Mouse (Mus musculus) liver, embryonic 16.5 days (tissue): ENCODE results near the gene Dek. TPM values are rescaled to one million over a fixed set of nuclear protein-coding genes. Genes with fewer than 3 reads are reported as not detected.

Experiments
- ATAC-seq: fragments of 200-750 bp; cut with Nextera tagmentation; 2 replicates; pipeline ENCODE4 v1.8.0; 2017; ENCODE audit warnings: low read depth, mild to moderate bottlenecking, moderate number of reproducible peaks, moderate library complexity
- H3K27ac ChIP-seq: fragments of 300-500 bp; sonication (generic); 2 replicates; pipeline ENCODE4 v1.5.1; 2014; ENCODE audit warnings: mild to moderate bottlenecking, low read length
- H3K27me3 ChIP-seq: fragments of 300-500 bp; sonication (generic); 2 replicates; pipeline ENCODE4 v1.6.1; 2014; ENCODE audit warnings: low read depth, low read length, mixed read lengths; ENCODE audit not compliant: control insufficient read depth, insufficient read depth
- H3K36me3 ChIP-seq: fragments of 300-500 bp; sonication (generic); 2 replicates; pipeline ENCODE4 v1.6.1; 2014; ENCODE audit warnings: mild to moderate bottlenecking; ENCODE audit not compliant: control insufficient read depth, insufficient read depth
- H3K4me1 ChIP-seq: fragments of 300-500 bp; sonication (generic); 2 replicates; pipeline ENCODE4 v1.6.1; 2014; ENCODE audit warnings: low read depth, low read length, mixed read lengths; ENCODE audit not compliant: control insufficient read depth
- H3K4me2 ChIP-seq: fragments of 300-500 bp; sonication (generic); 2 replicates; pipeline ENCODE4 v1.6.1; 2014; ENCODE audit warnings: low read depth, low read length, mixed read lengths
- H3K4me3 ChIP-seq: fragments of 300-500 bp; sonication (generic); 2 replicates; pipeline ENCODE4 v1.5.1; 2014; ENCODE audit warnings: low read depth, mild to moderate bottlenecking, low read length
- H3K9ac ChIP-seq: fragments of 300-500 bp; sonication (generic); 2 replicates; pipeline ENCODE4 v1.6.1; 2014; ENCODE audit warnings: low read depth, low read length
- H3K9me3 ChIP-seq: fragments of 300-500 bp; sonication (generic); replicated peaks from 2 replicates; pipeline ENCODE4 v1.6.1; 2016; ENCODE audit warnings: low read length; ENCODE audit not compliant: control insufficient read depth
- WGBS: fragments of 180-500 bp; shearing (Covaris S2); extraction: QIAGEN DNeasy Blood & Tissue Kit; methylation state at CpG from one replicate; pipeline ENCODE4 v1.1.7; 2014; ENCODE audit not compliant: insufficient replicate concordance; 5-methylcytosine and 5-hydroxymethylcytosine counted together
- polyA plus RNA-seq: library from polyadenylated mRNA; unstranded; fragments of >200 nt; fragmentation: Nextera tagmentation; extraction: Ambion mirVana; gene quantifications from 2 replicates; pipeline ENCODE4 v1.2.1, GENCODE M21; 2015

Dek gene
- polyA plus RNA-seq, 1 experiment from 2014 or later, result 294 TPM

DNA sequence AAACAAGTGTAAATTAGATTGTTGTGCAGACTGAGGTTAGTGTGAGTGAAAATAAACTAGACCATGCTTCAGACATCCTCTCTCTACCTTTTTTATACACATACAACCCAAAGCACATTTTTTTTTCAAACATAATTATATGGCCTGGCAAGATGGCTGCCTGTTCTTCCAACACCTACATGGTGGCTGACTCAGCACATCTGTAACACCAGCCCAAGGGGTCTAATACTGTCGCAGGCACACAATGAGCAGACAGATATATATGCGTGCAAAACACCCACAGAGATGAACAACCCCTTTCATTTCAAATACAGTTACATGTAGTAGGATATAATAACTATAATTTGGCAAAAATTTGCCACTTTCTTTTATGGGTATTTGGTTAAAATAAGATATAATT, 5.4 kb downstream of the Dek start:
- 83% methylated on average over 2 of the region's 2 CpGs for WGBS
- Histone ChIP-seq H3K27me3 (no peaks in the 10 kb centered on the region), H3K4me2 (no peak overlapping the region), H3K4me1 (peaks cover 12% of the 10 kb centered on the region), H3K9me3 (no peaks in the 10 kb centered on the region), H3K4me3 (no peak overlapping the region), H3K9ac (no peak overlapping the region), H3K27ac (no peak overlapping the region), H3K36me3 (peaks cover 61% of the 10 kb centered on the region)
- ATAC-seq, result no peak

DNA sequence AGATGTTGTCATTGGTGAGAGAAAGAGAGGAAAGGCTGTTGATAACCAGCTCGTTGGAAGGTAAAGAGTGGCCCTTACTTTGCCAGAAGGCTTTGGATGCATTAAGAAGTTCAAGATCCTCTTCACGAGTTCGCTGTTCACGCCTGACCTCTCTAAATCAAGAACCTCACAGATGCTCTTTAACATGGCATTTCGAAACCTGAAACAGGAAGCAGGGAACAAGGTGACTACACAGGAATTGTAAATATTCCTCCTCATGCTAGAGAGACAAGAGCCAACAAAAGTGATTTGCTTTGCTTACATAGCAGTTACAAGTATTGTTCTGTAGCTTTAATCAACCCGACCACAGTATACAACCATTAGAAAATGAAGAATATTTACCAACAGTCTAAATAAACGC, 6.7 kb downstream of the Dek start:
- WGBS, result 75% methylated on average over 7 of the region's 7 CpGs
- no peak for ATAC-seq
- Histone ChIP-seq H3K4me3 (no peak overlapping the region), H3K4me2 (no peak overlapping the region), H3K9ac (no peak overlapping the region), H3K9me3 (no peaks in the 10 kb centered on the region), H3K27me3 (no peaks in the 10 kb centered on the region), H3K4me1 (peaks cover 11% of the 10 kb centered on the region), H3K27ac (no peak overlapping the region), H3K36me3 (peaks cover 73% of the 10 kb centered on the region)

DNA sequence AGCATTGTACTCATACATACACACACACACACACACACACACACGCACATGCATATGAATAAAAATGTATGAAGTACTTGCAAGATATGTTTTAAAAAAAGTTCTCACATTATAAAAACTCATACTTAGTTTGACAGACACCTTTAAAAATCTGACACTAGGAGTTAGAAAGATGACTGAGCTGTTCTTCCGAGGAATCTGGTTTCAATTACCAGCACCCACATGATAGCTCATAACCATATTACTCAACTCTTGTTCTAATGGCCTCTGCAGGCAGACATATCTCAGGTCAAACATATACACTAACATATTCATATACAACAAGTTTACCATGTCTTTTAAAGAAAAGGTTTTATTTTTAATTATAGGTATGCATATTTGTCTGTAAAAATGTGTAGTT, 9.4 kb downstream of the Dek start:
- Histone ChIP-seq H3K27ac (no peak overlapping the region), H3K9me3 (no peaks in the 10 kb centered on the region), H3K27me3 (no peaks in the 10 kb centered on the region), H3K36me3 (peaks cover 79% of the 10 kb centered on the region), H3K4me1 (no peaks in the 10 kb centered on the region; the same call in 1 of the 2 replicates), H3K4me3 (no peak overlapping the region), H3K4me2 (no peak overlapping the region), H3K9ac (no peak overlapping the region)
- WGBS, result 86% methylated on average over 2 of the region's 2 CpGs
- ATAC-seq, result no peak

DNA sequence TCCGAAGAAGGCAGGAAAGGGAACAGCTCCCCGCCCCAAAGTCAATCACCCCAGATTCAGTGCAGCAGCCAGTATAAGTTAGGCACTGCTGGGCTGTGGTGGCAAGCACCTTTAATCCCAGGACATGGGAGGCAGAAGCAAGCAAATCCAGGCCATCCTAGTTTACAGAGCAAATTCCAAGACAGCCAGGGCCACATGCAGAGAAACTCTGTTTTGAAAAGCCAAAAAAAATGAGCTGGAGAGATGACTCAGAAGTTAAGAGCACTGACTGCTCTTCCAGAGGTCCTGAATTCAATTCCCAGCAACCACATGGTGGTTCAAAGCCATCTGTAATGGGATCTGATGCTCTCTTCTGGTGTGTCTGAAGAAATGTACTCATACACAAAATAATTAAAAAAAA, 12.2 kb downstream of the Dek start:
- Histone ChIP-seq H3K4me3 (no peak overlapping the region), H3K27ac (no peak overlapping the region), H3K9me3 (no peaks in the 10 kb centered on the region), H3K36me3 (peaks cover 80% of the 10 kb centered on the region), H3K4me1 (no peaks in the 10 kb centered on the region; the same call in 1 of the 2 replicates), H3K4me2 (no peak overlapping the region), H3K9ac (no peak overlapping the region), H3K27me3 (no peaks in the 10 kb centered on the region)
- 91% methylated on average over 2 of the region's 2 CpGs for WGBS
- no peak for ATAC-seq

DNA sequence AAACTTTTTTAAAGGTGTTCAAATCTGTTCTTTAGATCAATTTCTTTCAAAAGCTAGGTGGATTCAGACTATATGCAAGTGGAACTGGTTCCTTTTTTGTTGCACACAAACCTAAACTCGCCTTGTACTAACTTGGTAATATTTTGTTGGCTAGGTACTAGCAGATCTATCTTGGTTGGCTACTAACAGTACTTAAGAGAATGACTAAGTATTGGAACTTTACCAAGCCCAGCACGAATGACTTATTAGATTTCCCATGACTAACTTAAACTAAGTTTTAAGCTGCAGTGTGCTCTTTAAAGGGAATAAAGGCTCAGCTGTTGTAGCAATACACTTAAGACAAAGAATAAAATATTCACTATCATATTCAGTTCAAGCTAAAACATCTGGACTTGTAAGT, 16.7 kb downstream of the Dek start:
- Histone ChIP-seq H3K9me3 (no peaks in the 10 kb centered on the region), H3K4me2 (no peak overlapping the region), H3K4me1 (no peaks in the 10 kb centered on the region), H3K36me3 (peaks cover 73% of the 10 kb centered on the region), H3K27ac (no peak overlapping the region), H3K9ac (no peak overlapping the region), H3K4me3 (no peak overlapping the region), H3K27me3 (no peaks in the 10 kb centered on the region)
- ATAC-seq, result no peak
- WGBS, result 84% methylated on average over 2 of the region's 2 CpGs

DNA sequence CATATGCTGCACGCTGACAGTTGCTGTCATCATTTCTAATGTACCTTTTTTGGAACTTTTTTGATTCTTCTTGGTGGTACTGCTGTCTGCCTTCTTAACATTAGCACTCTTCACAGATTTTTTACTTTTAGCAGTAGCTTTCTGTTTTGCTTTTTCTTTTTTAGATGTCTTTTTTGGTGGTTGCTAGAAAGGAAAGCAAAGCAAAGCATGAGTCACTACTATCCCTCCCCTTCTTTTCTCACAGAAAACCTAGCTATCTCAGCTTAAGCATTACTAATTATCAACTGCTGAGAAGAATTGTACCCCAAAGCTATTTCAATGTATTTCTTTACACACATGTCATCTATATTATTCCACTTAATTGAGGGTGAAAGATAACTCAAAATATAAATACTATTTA, 17.6 kb downstream of the Dek start:
- Histone ChIP-seq H3K27ac (no peak overlapping the region), H3K9me3 (no peaks in the 10 kb centered on the region), H3K4me1 (no peaks in the 10 kb centered on the region), H3K9ac (no peak overlapping the region), H3K4me3 (no peak overlapping the region), H3K27me3 (no peaks in the 10 kb centered on the region), H3K36me3 (peaks cover 68% of the 10 kb centered on the region), H3K4me2 (no peak overlapping the region)
- no peak for ATAC-seq
- WGBS, result 91% methylated on average over 1 of the region's 1 CpGs

DNA sequence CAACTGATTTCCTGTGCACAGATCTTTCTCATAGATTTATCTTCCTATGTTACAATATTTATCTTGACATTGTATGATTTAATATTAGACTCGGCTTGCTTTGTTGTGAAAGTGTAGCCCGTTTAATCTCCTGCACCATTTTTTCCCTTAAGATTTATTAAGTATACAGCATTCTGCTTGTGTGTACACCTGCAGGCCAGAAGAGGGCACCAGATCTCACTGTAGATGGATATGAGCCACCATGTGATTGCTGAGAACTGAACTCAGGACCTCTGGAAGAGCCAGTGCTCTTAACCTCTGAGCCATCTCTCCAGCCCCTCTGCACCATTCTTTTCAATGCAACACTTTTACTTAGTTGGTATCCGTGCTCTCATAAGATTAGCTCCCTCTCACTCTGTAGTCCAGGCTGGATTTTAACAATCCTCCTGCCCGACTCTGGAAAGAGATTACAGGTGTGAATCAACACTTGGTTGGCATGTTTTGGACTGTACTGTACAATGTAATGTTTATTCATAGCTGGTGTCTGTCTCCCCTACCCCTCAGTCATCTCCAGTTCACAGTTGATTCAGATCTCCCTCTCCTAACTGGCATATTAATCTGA, 25.0 kb downstream of the Dek start:
- Histone ChIP-seq H3K4me1 (peaks cover 5% of the 10 kb centered on the region; the same call in 1 of the 2 replicates), H3K4me2 (no peak overlapping the region), H3K36me3 (peaks cover 18% of the 10 kb centered on the region; the same call in 1 of the 2 replicates), H3K9me3 (0 out of 2 replicates have a peak, but pooled peaks cover 2% of the 10 kb centered on the region), H3K4me3 (no peak overlapping the region), H3K9ac (no peak overlapping the region), H3K27me3 (no peaks in the 10 kb centered on the region), H3K27ac (no peak overlapping the region)
- WGBS, result 81% methylated on average over 4 of the region's 4 CpGs
- no peak for ATAC-seq

DNA sequence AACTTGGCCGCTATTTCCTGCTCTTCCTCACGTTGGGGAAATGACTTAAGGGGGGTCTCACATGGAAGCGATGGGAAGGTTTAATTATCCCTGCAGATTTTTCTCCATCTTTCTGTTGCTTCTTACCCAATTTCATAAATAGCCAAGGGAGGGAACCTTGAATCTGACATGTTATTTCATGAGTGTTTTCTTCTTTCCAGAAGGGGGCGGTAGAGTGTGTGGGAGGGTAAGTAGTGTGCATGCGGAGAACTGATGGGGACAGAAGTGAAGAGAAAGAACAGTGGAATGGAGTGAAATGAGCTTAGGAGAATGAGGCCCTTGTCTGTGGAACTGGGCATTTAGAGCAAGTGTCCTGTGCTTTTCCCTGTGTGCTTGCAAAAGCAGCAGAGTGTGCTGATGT, 27.2 kb downstream of the Dek start:
- Histone ChIP-seq H3K27me3 (no peaks in the 10 kb centered on the region), H3K4me3 (no peak overlapping the region), H3K9me3 (0 out of 2 replicates have a peak, but pooled peaks cover 2% of the 10 kb centered on the region), H3K36me3 (0 out of 2 replicates have a peak, but pooled peaks cover 5% of the 10 kb centered on the region), H3K4me1 (peaks cover 5% of the 10 kb centered on the region; the same call in 1 of the 2 replicates), H3K27ac (no peak overlapping the region), H3K4me2 (no peak overlapping the region), H3K9ac (no peak overlapping the region)
- ATAC-seq, result no peak
- 65% methylated on average over 5 of the region's 5 CpGs for WGBS

DNA sequence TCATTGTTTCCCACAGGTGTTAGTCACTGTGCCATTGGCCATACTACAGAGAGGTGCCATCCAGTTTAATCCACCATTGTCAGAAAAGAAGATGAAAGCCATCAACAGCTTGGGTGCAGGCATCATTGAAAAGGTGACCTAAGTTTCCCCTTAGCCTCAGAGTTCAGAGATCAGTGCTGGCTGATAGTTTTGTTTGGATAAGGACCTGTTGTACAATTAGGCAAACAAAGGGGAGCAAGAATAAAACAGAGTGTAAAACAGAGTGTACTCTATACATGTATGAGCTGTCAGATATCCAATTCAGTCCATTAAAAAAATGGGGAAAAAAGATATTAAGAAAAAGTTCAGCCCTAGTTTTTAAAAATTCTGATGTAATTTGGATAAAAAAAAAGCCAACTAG, 28.6 kb downstream of the Dek start:
- Histone ChIP-seq H3K4me1 (peaks cover 5% of the 10 kb centered on the region; the same call in 1 of the 2 replicates), H3K27me3 (no peaks in the 10 kb centered on the region), H3K4me2 (no peak overlapping the region), H3K9ac (no peak overlapping the region), H3K4me3 (no peak overlapping the region), H3K27ac (no peak overlapping the region; the same call in 1 of the 2 replicates), H3K9me3 (0 out of 2 replicates have a peak, but pooled peaks cover 2% of the 10 kb centered on the region), H3K36me3 (0 out of 2 replicates have a peak, but pooled peaks cover 3% of the 10 kb centered on the region)
- ATAC-seq, result peak; percentile 79
